Mouse (Mus musculus) bone marrow macrophage, adult 2 months (primary cell): ENCODE data around the gene Pard3. TPM values are rescaled to one million over a fixed set of nuclear protein-coding genes. Genes with fewer than 3 reads are reported as not detected.

Experiments used
- H3K27ac ChIP-seq: 2 replicates; pipeline ENCODE4 v1.5.1; 2012; ENCODE audit warnings: low read depth, low read length; ENCODE audit not compliant: insufficient read depth
- H3K4me1 ChIP-seq: 2 replicates; pipeline ENCODE4 v1.6.1; 2012; ENCODE audit warnings: low read length; ENCODE audit not compliant: control insufficient read depth, insufficient read depth
- H3K4me3 ChIP-seq: 2 replicates; pipeline ENCODE4 v1.5.1; 2012; ENCODE audit warnings: mild to moderate bottlenecking, low read length, moderate library complexity; ENCODE audit not compliant: insufficient read depth
- CTCF ChIP-seq: IDR thresholded peaks from 2 replicates; pipeline ENCODE4 v1.5.1; 2012; ENCODE audit warnings: low read depth, mild to moderate bottlenecking, low read length, moderate library complexity
- POLR2A ChIP-seq: IDR thresholded peaks from 2 replicates; pipeline ENCODE4 v1.6.1; 2012; ENCODE audit warnings: mild to moderate bottlenecking, low read depth, low read length, borderline replicate concordance
- polyA plus RNA-seq: library from polyadenylated mRNA; stranded (reverse); fragments of >200 nt; gene quantifications from 2 replicates; pipeline ENCODE4 v1.2.4, GENCODE M21; 2012; ENCODE audit not compliant: missing spikeins, insufficient read depth, insufficient read length

The Pard3 gene
- polyA plus RNA-seq, 1 experiment, result 0.11 TPM

GRCm38 (mm10) chr8:127191824-127192223 lies 128.1 kb downstream of the Pard3 start:
- Histone ChIP-seq H3K4me3 (no peak overlapping the region), H3K27ac (no peak overlapping the region), H3K4me1 (peaks cover 2% of the 10 kb centered on the region; the same call in 1 of the 2 replicates)
- TF ChIP-seq CTCF, result no peak
- TF ChIP-seq POLR2A, result no peak

GRCm38 (mm10) chr8:127192331-127192730 lies 128.6 kb downstream of the Pard3 start:
- Histone ChIP-seq H3K27ac (no peak overlapping the region), H3K4me1 (peaks cover 2% of the 10 kb centered on the region; the same call in 1 of the 2 replicates), H3K4me3 (no peak overlapping the region)
- TF ChIP-seq POLR2A, result no peak
- no peak for TF ChIP-seq CTCF

- Histone ChIP-seq H3K4me3 (no peak overlapping the region), H3K27ac (no peak overlapping the region), H3K4me1 (peaks cover 2% of the 10 kb centered on the region; the same call in 1 of the 2 replicates)
- TF ChIP-seq POLR2A (no peak), CTCF (no peak)
Observed at GRCm38 (mm10) chr8:127193375-127193774, 129.7 kb downstream of the Pard3 start.

GRCm38 (mm10) chr8:127194786-127195407 lies 131.2 kb downstream of the Pard3 start:
- TF ChIP-seq POLR2A (no peak), CTCF (no peak)
- no peak overlapping the region for H3K4me3 ChIP-seq
- peaks cover 2% of the 10 kb centered on the region; the same call in 1 of the 2 replicates for H3K4me1 ChIP-seq
- H3K27ac ChIP-seq, result no peak overlapping the region

DNA sequence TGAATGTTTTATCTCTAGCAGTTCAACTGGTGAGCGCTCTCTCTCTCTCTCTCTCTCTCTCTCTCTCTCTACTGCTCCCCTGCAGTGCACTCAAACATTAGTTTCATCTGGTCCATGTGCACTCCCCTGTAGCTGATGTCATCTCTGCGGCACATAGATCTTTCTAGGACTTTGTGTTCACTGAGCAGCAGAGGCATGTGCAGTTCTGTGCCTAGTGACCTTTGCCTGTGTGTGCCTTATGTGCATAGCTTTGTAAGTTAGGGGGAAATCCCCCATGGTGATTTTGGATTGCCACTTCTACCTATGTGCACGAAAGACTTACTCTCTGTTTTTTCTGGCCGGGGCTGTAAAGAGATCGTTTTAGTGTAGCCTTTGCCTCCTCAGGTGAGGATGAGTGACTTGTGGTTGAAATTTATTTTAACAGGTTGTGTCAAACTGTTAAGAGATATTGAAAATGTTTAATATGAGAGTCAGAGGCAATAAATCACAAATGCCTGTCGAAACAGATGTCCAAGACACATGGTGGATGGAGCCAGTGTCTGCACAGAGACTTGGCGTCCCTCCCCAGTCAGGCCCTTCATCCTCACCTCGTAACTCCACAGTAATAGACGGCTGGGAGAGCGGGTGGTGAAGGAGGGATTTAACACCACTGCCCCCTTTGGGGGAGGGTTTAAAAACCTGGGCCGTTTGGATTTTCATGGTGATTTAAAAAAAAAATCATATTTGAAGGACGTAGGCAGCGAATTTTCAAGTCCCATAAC lies 133.0 kb downstream of the Pard3 start:
- TF ChIP-seq CTCF (no peak), POLR2A (no peak)
- H3K4me1 ChIP-seq, result peaks cover 2% of the 10 kb centered on the region; the same call in 1 of the 2 replicates
- H3K27ac ChIP-seq, result no peak overlapping the region
- H3K4me3 ChIP-seq, result no peak overlapping the region

- Histone ChIP-seq H3K4me3 (no peak overlapping the region), H3K27ac (no peak overlapping the region), H3K4me1 (no peaks in the 10 kb centered on the region)
- no peak for TF ChIP-seq POLR2A
- no peak for TF ChIP-seq CTCF
Observed at GRCm38 (mm10) chr8:127207455-127207854, 143.8 kb downstream of the Pard3 start.

DNA sequence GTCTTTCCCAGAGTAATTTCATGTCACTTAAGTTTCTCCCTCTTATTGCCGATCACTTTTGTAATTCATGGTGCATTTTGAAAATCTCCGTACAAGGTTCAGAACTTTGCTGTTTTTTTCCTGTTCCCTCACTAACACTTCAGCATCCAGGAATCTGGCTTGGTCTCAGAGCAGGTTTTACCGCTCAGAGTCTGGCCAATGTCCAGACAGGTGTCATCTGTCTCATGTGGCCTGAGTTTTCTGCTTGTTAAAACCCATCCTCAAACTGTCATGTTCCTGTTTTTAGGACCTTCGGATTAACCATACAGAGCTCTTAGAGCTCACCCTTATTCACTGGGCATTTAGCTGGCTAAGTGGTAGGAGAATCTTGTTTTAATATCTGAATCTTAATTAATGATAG lies 146.9 kb downstream of the Pard3 start:
- no peaks in the 10 kb centered on the region for H3K4me1 ChIP-seq
- H3K4me3 ChIP-seq, result no peak overlapping the region
- no peak for TF ChIP-seq CTCF
- no peak for TF ChIP-seq POLR2A
- H3K27ac ChIP-seq, result no peak overlapping the region

DNA sequence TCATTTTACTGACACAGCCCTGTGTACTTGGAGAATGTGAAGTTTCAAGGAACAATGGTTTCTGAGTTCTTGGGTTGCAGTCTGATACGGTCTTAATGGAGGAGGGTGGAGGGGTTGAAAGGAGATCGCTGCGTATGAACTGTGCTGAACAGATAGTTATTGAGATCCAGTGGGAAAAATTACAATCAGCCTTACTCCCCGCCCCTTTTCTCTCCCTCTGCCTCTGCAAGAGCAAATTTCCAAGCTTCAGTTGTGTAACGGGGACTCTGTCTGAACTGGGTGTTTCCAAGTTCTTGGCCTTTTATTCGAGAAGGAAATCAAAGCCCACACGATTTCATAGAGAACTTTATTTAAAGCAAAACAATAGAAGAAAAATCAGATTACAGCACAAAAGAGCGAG lies 150.6 kb downstream of the Pard3 start:
- no peak overlapping the region for H3K4me3 ChIP-seq
- no peak for TF ChIP-seq CTCF
- TF ChIP-seq POLR2A, result no peak
- H3K27ac ChIP-seq, result no peak overlapping the region
- no peaks in the 10 kb centered on the region for H3K4me1 ChIP-seq

- TF ChIP-seq POLR2A, result no peak
- no peak for TF ChIP-seq CTCF
Observed at GRCm38 (mm10) chr8:127214748-127215433, 151.2 kb downstream of the Pard3 start.

DNA sequence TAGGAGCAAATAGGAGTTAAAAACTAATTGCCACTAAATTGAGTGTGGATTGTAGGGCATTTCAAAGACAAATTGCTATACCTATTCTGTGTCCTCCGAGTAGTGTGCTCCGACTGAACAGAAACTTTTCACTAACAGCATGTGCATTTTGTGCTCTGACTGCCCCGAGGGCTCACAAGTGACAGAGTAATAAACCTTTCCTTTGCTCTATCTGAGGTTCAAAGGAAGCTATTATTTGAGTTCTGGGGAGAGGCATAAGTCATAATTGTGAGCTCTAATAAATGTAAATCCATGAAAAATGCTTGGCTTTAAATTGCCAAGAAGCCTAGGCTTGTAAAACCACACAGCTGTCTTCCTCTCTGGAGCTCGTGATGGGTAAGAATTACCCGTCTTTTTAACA lies 156.5 kb downstream of the Pard3 start:
- H3K4me1 ChIP-seq, result no peaks in the 10 kb centered on the region
- no peak overlapping the region for H3K4me3 ChIP-seq
- TF ChIP-seq CTCF (no peak), POLR2A (no peak)

More at GRCm38 (mm10) chr8:127214748-127215433, 151.2 kb downstream of the Pard3 start:
- Histone ChIP-seq H3K4me3 (no peak overlapping the region), H3K27ac (no peak overlapping the region), H3K4me1 (no peaks in the 10 kb centered on the region)

More for the DNA sequence above, 156.5 kb downstream of the Pard3 start:
- no peak overlapping the region for H3K27ac ChIP-seq
